8 mouse cellular contexts compared by ENCODE assay signal in the genomic region with DNA sequence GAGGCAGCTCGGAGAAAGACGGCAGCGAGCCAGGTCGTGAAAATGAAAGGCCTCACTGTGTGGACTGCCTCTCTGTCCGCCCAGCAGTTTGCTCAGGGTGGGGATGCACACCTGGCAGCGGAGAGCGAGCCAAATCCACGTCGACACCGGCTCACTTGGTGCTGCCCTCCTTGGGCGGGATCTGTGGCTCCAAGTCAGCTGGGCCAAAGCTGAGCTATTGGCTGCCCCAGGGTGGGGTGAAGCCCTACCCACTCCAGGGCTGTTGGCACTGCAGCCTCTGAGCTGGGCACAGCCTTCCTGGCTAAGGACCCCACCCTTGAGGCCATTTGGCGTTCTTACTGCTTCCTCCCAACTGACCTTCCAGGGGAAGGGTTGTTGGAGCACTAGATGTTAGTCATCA. TPM values are rescaled to one million over a fixed set of nuclear protein-coding genes. Genes with fewer than 3 reads are reported as not detected.
DNase-seq lines count a peak whose midpoint lies in the region; ATAC-seq and TF ChIP-seq lines count a peak whose summit lies in the region.

No protein-coding gene starts in this region.

- intact Hi-C loops in left cerebral cortex, postnatal 10 days (cut with DNase I), result no loop called here

- TF ChIP-seq POLR2A in embryonic fibroblast, embryonic 13.5 days (IDR thresholded peaks at IDR 0.05; ENCODE audit: low read depth, low read length), result peak; percentile 85

- peak; percentile 23 to 25; a peak in 2 of 4 replicates for ATAC-seq in hematopoietic stem cell, adult 5-6 weeks (replicated peaks in 1 of 2; ENCODE audit: insufficient read depth in 1 of 2, low FRiP score in 2 of 2, low TSS enrichment in 1 of 2, low read depth in 1 of 2, poor library complexity in 2 of 2, severe bottlenecking in 2 of 2)
- ATAC-seq in megakaryocyte, adult 5-6 weeks (ENCODE audit: poor library complexity, severe bottlenecking), result peak; percentile 22

- H3K27ac ChIP-seq in embryonic fibroblast, embryonic 13.5 days (ENCODE audit: insufficient read depth, low read length), result peak overlapping the region; percentile 45

- peak overlapping the region; percentile 79 for H3K4me3 ChIP-seq in C2C12 (ENCODE audit: insufficient read depth, poor library complexity, severe bottlenecking)
- H3K4me3 ChIP-seq in embryonic fibroblast, embryonic 13.5 days (ENCODE audit: insufficient read depth, low read length), result peak overlapping the region; percentile 84

- H3K4me1 ChIP-seq in embryonic fibroblast, embryonic 13.5 days (ENCODE audit: control insufficient read depth, insufficient read depth, low read length), result no peaks in the 10 kb centered on the region; the same call in 1 of the 2 replicates

- H3K79me3 ChIP-seq in C2C12 (ENCODE audit: low read depth), result no peaks in the 10 kb centered on the region

- H3K36me3 ChIP-seq in C2C12 (ENCODE audit: control insufficient read depth, insufficient read depth), result peaks cover 32% of the 10 kb centered on the region

- TF ChIP-seq CTCF in C2C12 (IDR thresholded peaks at IDR 0.05; ENCODE audit: control insufficient read depth, insufficient read depth, insufficient read length), result no peak
- no peak for TF ChIP-seq CTCF in embryonic fibroblast, embryonic 13.5 days (IDR thresholded peaks at IDR 0.05; ENCODE audit: borderline replicate concordance, insufficient read depth, low read length)

- H3K27me3 ChIP-seq in C2C12 (ENCODE audit: control insufficient read depth, insufficient read depth, insufficient read length), result no peaks in the 10 kb centered on the region

- peak overlapping the region; percentile 76 for H3ac ChIP-seq in C2C12 (ENCODE audit: control insufficient read depth, insufficient read length, low read depth)

- DNase-seq in adipocyte (ENCODE audit: low spot score), result peak; percentile 87
- peak; percentile 48 to 77 for DNase-seq in left cerebral cortex, postnatal 10 days (ENCODE audit: extremely low spot score in 1 of 2, low spot score in 2 of 2)
- DNase-seq in spleen, postnatal 10 days (ENCODE audit: low spot score in 2 of 2), result peak; percentile 46 to 61
- no peak for DNase-seq in retina, embryonic 14.5 days (ENCODE audit: low spot score)

- no peaks in the 10 kb centered on the region for H3K79me2 ChIP-seq in C2C12 (ENCODE audit: control insufficient read depth, insufficient read depth)

TF ChIP-seq in C2C12, 6 proteins besides CTCF, POLR2A, EP300 and RAD21:
- TF ChIP-seq MAX (IDR thresholded peaks at IDR 0.05), result no peak
- no peak for TF ChIP-seq MYOD1 (IDR thresholded peaks at IDR 0.05; ENCODE audit: control insufficient read depth, insufficient read length, low read depth)
- TF ChIP-seq MYOG (IDR thresholded peaks at IDR 0.05; ENCODE audit: control insufficient read depth, extremely low read depth, insufficient read length), result no peak
- TF ChIP-seq USF1 (IDR thresholded peaks at IDR 0.05; ENCODE audit: low read depth), result no peak
- TF ChIP-seq CEBPB (IDR thresholded peaks at IDR 0.05; ENCODE audit: low read depth), result no peak
- TF ChIP-seq FOSL1 (IDR thresholded peaks at IDR 0.05; ENCODE audit: insufficient read depth, low read length, poor library complexity, severe bottlenecking), result no peak

RNA-seq across cellular contexts. Expression of gene Gale, which starts 0.9 kb away (rescaled TPM):
- polyA plus RNA-seq in C2C12 (2012; fragmentation: generic; extraction: Trizol), result 50.7 TPM
- polyA plus RNA-seq in embryonic fibroblast, embryonic 13.5 days (2011; ENCODE audit: insufficient read length, low read depth, missing spikeins), result 12.7 and 18.0 TPM in 2 replicates
- 2.3 and 4.4 TPM in 2 replicates for total RNA-seq in hematopoietic stem cell, adult 5-6 weeks (2017)
- total RNA-seq in left cerebral cortex, postnatal 10 days (2021), result 10 to 100 TPM; 28.0 to 29.7 TPM
- 6.4 and 7.6 TPM in 2 replicates for total RNA-seq in megakaryocyte, adult 5-6 weeks (2015)
- total RNA-seq in megakaryocyte, adult 5-6 weeks (2017), result 10.0 and 11.6 TPM in 2 replicates

RNA-seq across cellular contexts. Expression of gene Lypla2, which starts 8.0 kb away (rescaled TPM):
- polyA plus RNA-seq in C2C12 (2012; fragmentation: generic; extraction: Trizol), result 70.1 TPM
- 31.6 and 35.5 TPM in 2 replicates for polyA plus RNA-seq in embryonic fibroblast, embryonic 13.5 days (2011; ENCODE audit: insufficient read length, low read depth, missing spikeins)
- total RNA-seq in hematopoietic stem cell, adult 5-6 weeks (2017), result 10.8 and 19.3 TPM in 2 replicates
- total RNA-seq in left cerebral cortex, postnatal 10 days (2021), result 10 to 100 TPM; 94.0 to 95.0 TPM
- 49.7 and 51.4 TPM in 2 replicates for total RNA-seq in megakaryocyte, adult 5-6 weeks (2015)
- total RNA-seq in megakaryocyte, adult 5-6 weeks (2017), result 21.4 and 25.3 TPM in 2 replicates

RNA-seq across cellular contexts. Expression of gene Hmgcl, which starts 18.2 kb away (rescaled TPM):
- 24.3 TPM for polyA plus RNA-seq in C2C12 (2012; fragmentation: generic; extraction: Trizol)
- 19.5 and 24.1 TPM in 2 replicates for polyA plus RNA-seq in embryonic fibroblast, embryonic 13.5 days (2011; ENCODE audit: insufficient read length, low read depth, missing spikeins)
- 32.2 and 35.7 TPM in 2 replicates for total RNA-seq in hematopoietic stem cell, adult 5-6 weeks (2017)
- total RNA-seq in left cerebral cortex, postnatal 10 days (2021), result 10 to 100 TPM; 30.5 to 31.9 TPM
- total RNA-seq in megakaryocyte, adult 5-6 weeks (2015), result 60.7 and 76.8 TPM in 2 replicates
- 54.9 and 60.4 TPM in 2 replicates for total RNA-seq in megakaryocyte, adult 5-6 weeks (2017)

RNA-seq across cellular contexts. Expression of gene Pithd1, which starts 22.6 kb away (rescaled TPM):
- 45.1 TPM for polyA plus RNA-seq in C2C12 (2012; fragmentation: generic; extraction: Trizol)
- 17.5 and 22.1 TPM in 2 replicates for polyA plus RNA-seq in embryonic fibroblast, embryonic 13.5 days (2011; ENCODE audit: insufficient read length, low read depth, missing spikeins)
- 24.1 and 63.2 TPM in 2 replicates for total RNA-seq in hematopoietic stem cell, adult 5-6 weeks (2017)
- total RNA-seq in left cerebral cortex, postnatal 10 days (2021), result 10 to 100 TPM; 58.4 to 63.8 TPM
- total RNA-seq in megakaryocyte, adult 5-6 weeks (2015), result 14.9 and 18.5 TPM in 2 replicates
- total RNA-seq in megakaryocyte, adult 5-6 weeks (2017), result 20.6 and 26.2 TPM in 2 replicates

RNA-seq across cellular contexts. Expression of gene Fuca1, which starts 43.9 kb away (rescaled TPM):
- polyA plus RNA-seq in C2C12 (2012; fragmentation: generic; extraction: Trizol), result 26.8 TPM
- 90.2 and 92.2 TPM in 2 replicates for polyA plus RNA-seq in embryonic fibroblast, embryonic 13.5 days (2011; ENCODE audit: insufficient read length, low read depth, missing spikeins)
- total RNA-seq in hematopoietic stem cell, adult 5-6 weeks (2017), result 99.5 and 155 TPM in 2 replicates
- 10 to 100 TPM; 46.8 to 47.9 TPM for total RNA-seq in left cerebral cortex, postnatal 10 days (2021)
- 72.1 and 86.7 TPM in 2 replicates for total RNA-seq in megakaryocyte, adult 5-6 weeks (2015)
- 143 and 189 TPM in 2 replicates for total RNA-seq in megakaryocyte, adult 5-6 weeks (2017)
